Mouse (Mus musculus): ENCODE results near the gene Wdfy4. TPM values are rescaled to one million over a fixed set of nuclear protein-coding genes. Genes with fewer than 3 reads are reported as not detected.

Wdfy4 gene
- polyA plus RNA-seq, 1 experiment from 2014 or later = 2.6 TPM

- Histone ChIP-seq H3K27ac (ENCODE audit: low read depth) (no peak overlapping the region), H3K4me3 (ENCODE audit: low read depth, low read length) (no peak overlapping the region), H3K4me1 (ENCODE audit: insufficient read depth) (no peaks in the 10 kb centered on the region), H3K9ac (replicated peaks) (no peak overlapping the region), H3K4me2 (ENCODE audit: low read depth, low read length) (no peak overlapping the region), H3K36me3 (replicated peaks; ENCODE audit: insufficient read depth, low read length) (peaks cover 6% of the 10 kb centered on the region), H3K9me3 (ENCODE audit: low read length) (no peaks in the 10 kb centered on the region), H3K27me3 (ENCODE audit: insufficient read depth, low read length) (no peaks in the 10 kb centered on the region)
- 70% methylated on average over 3 of the region's 3 CpGs for WGBS (ENCODE audit: insufficient replicate concordance)
- ATAC-seq (no peak), DNase-seq (no peak)
- TF ChIP-seq CTCF (IDR thresholded peaks at IDR 0.05; ENCODE audit: low read depth) (no peak), EP300 (IDR thresholded peaks at IDR 0.05; ENCODE audit: low read depth) (no peak)
Measured at GRCm38 (mm10) chr14:33104809-33105208, 80.5 kb downstream of the Wdfy4 start.

GRCm38 (mm10) chr14:33101609-33102008 lies 83.7 kb downstream of the Wdfy4 start:
- 43% methylated on average over 2 of the region's 2 CpGs for WGBS (ENCODE audit: insufficient replicate concordance)
- Histone ChIP-seq H3K4me1 (ENCODE audit: insufficient read depth) (no peaks in the 10 kb centered on the region), H3K27me3 (ENCODE audit: insufficient read depth, low read length) (no peaks in the 10 kb centered on the region), H3K9me3 (ENCODE audit: low read length) (no peaks in the 10 kb centered on the region), H3K27ac (ENCODE audit: low read depth) (no peak overlapping the region), H3K4me2 (ENCODE audit: low read depth, low read length) (no peak overlapping the region), H3K36me3 (replicated peaks; ENCODE audit: insufficient read depth, low read length) (peaks cover 9% of the 10 kb centered on the region), H3K4me3 (ENCODE audit: low read depth, low read length) (no peak overlapping the region), H3K9ac (replicated peaks) (no peak overlapping the region)
- DNase-seq (no peak), ATAC-seq (no peak)
- TF ChIP-seq EP300 (IDR thresholded peaks at IDR 0.05; ENCODE audit: low read depth) (no peak), CTCF (IDR thresholded peaks at IDR 0.05; ENCODE audit: low read depth) (no peak)

DNA sequence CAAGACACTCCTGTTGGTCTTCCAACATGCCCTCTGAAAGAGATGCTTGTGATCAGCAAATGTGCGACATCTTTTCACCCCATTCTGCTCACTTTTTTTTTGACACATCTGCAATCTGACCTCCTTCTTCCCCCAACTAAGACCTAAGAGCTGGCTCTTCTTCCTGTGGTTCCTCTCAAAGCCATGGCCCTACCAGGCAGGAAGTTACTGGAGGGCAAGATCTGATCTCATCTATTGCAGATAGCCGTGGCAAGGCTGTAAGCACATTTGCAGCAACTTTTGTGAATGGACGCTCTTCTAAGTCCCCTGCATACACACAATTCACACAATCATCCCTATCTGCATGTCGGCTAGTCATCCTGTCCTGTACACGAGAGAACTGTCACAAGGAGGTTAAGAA lies 85.4 kb downstream of the Wdfy4 start:
- Histone ChIP-seq H3K4me2 (ENCODE audit: low read depth, low read length) (no peak overlapping the region), H3K36me3 (replicated peaks; ENCODE audit: insufficient read depth, low read length) (peaks cover 11% of the 10 kb centered on the region), H3K4me1 (ENCODE audit: insufficient read depth) (no peaks in the 10 kb centered on the region), H3K9me3 (ENCODE audit: low read length) (no peaks in the 10 kb centered on the region), H3K4me3 (ENCODE audit: low read depth, low read length) (no peak overlapping the region), H3K27me3 (ENCODE audit: insufficient read depth, low read length) (no peaks in the 10 kb centered on the region), H3K27ac (ENCODE audit: low read depth) (no peak overlapping the region), H3K9ac (replicated peaks) (no peak overlapping the region)
- TF ChIP-seq EP300 (IDR thresholded peaks at IDR 0.05; ENCODE audit: low read depth) (no peak), CTCF (IDR thresholded peaks at IDR 0.05; ENCODE audit: low read depth) (no peak)
- ATAC-seq (no peak), DNase-seq (no peak)
- WGBS (ENCODE audit: insufficient replicate concordance) = 39% methylated on average over 5 of the region's 5 CpGs

DNA sequence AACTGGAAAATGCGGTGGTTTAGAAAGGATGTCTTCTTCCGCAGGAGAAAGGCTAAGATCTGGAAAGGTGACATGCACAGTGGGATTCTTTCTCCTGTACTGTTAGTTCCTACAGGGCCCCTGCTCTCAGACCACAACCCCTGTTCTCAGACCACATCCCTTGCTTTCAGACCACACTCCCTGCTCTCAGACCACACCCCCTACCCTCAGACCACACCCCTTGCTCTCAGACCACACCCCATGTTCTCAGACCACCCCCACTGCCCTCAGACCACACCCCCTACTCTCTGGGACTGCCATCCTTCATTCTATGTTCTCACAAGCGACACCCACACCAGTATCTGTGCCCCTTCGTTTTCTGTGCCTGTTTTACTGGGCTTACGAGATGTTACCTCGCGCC lies 86.2 kb downstream of the Wdfy4 start:
- H3K4me1 ChIP-seq (ENCODE audit: insufficient read depth) = no peaks in the 10 kb centered on the region
- DNase-seq = peak; percentile 32
- no peak for TF ChIP-seq CTCF (IDR thresholded peaks at IDR 0.05; ENCODE audit: low read depth)
- no peak for TF ChIP-seq EP300 (IDR thresholded peaks at IDR 0.05; ENCODE audit: low read depth)
- H3K27ac ChIP-seq (ENCODE audit: low read depth) = no peak overlapping the region
- H3K4me3 ChIP-seq (ENCODE audit: low read depth, low read length) = no peak overlapping the region
- no peaks in the 10 kb centered on the region for H3K27me3 ChIP-seq (ENCODE audit: insufficient read depth, low read length)
- WGBS (ENCODE audit: insufficient replicate concordance) = 44% methylated on average over 7 of the region's 7 CpGs
- ATAC-seq = no peak
- H3K36me3 ChIP-seq (replicated peaks; ENCODE audit: insufficient read depth, low read length) = peaks cover 11% of the 10 kb centered on the region
- no peak overlapping the region for H3K4me2 ChIP-seq (ENCODE audit: low read depth, low read length)
- H3K9ac ChIP-seq (replicated peaks) = no peak overlapping the region
- H3K9me3 ChIP-seq (ENCODE audit: low read length) = no peaks in the 10 kb centered on the region

GRCm38 (mm10) chr14:33096462-33096861 lies 88.8 kb downstream of the Wdfy4 start:
- no peak overlapping the region for H3K4me3 ChIP-seq (ENCODE audit: low read depth, low read length)
- ATAC-seq (no peak), DNase-seq (no peak)
- no peak for TF ChIP-seq CTCF (IDR thresholded peaks at IDR 0.05; ENCODE audit: low read depth)
- no peak for TF ChIP-seq EP300 (IDR thresholded peaks at IDR 0.05; ENCODE audit: low read depth)
- H3K27me3 ChIP-seq (ENCODE audit: insufficient read depth, low read length) = no peaks in the 10 kb centered on the region
- H3K36me3 ChIP-seq (replicated peaks; ENCODE audit: insufficient read depth, low read length) = peaks cover 8% of the 10 kb centered on the region; the same call in 1 of the 2 replicates
- WGBS (ENCODE audit: insufficient replicate concordance) = 76% methylated on average over 5 of the region's 5 CpGs
- no peak overlapping the region for H3K27ac ChIP-seq (ENCODE audit: low read depth)
- H3K4me1 ChIP-seq (ENCODE audit: insufficient read depth) = no peaks in the 10 kb centered on the region
- H3K4me2 ChIP-seq (ENCODE audit: low read depth, low read length) = no peak overlapping the region
- H3K9ac ChIP-seq (replicated peaks) = no peak overlapping the region
- H3K9me3 ChIP-seq (ENCODE audit: low read length) = no peaks in the 10 kb centered on the region

DNA sequence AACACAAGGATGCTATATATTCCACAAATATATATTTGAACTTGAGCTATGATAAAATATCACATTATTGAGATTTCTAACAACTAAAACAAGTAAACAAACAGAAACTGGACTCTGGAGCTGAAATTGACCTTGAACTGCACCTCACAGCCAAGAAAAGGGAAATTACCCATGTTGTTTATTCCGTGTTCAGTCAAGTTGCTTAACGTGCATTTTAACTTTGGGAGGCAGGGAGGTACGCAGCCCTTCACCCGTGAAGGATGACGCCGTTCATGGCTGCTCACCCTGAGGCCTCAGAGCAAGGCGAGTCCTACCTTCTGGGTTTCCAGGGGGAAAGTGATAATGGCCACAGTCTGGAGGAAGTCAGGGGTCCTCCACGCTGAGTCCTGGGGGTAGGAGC lies 102.0 kb downstream of the Wdfy4 start:
- H3K4me2 ChIP-seq (ENCODE audit: low read depth, low read length) = no peak overlapping the region
- 72% methylated on average over 8 of the region's 8 CpGs for WGBS (ENCODE audit: insufficient replicate concordance)
- H3K4me1 ChIP-seq (ENCODE audit: insufficient read depth) = no peaks in the 10 kb centered on the region
- H3K36me3 ChIP-seq (replicated peaks; ENCODE audit: insufficient read depth, low read length) = no peaks in the 10 kb centered on the region; the same call in 1 of the 2 replicates
- H3K27me3 ChIP-seq (ENCODE audit: insufficient read depth, low read length) = no peaks in the 10 kb centered on the region
- no peak overlapping the region for H3K9ac ChIP-seq (replicated peaks)
- no peak for DNase-seq
- H3K4me3 ChIP-seq (ENCODE audit: low read depth, low read length) = no peak overlapping the region
- no peak overlapping the region for H3K27ac ChIP-seq (ENCODE audit: low read depth)
- no peak for ATAC-seq
- TF ChIP-seq CTCF (IDR thresholded peaks at IDR 0.05; ENCODE audit: low read depth) (no peak), EP300 (IDR thresholded peaks at IDR 0.05; ENCODE audit: low read depth) (no peak)
- H3K9me3 ChIP-seq (ENCODE audit: low read length) = no peaks in the 10 kb centered on the region

DNA sequence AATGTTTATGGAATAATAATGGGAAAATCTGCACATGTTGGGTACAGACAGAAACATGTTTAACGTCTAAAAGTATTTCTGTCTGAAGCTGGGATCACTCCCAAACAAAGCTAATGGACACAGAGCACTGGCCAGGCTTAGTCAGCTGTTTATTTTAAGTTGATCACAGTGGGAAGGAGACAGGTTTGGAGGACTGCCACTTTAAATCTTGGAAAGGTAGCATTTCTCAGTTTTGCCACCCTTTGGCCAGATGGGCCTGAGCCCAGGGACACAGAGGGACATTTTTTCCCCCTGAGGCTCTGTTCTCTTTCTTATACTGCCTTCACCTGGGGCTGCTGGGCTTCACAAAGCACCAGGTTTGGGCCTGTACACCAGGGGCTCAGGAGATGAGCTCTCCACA lies 103.0 kb downstream of the Wdfy4 start:
- DNase-seq (no peak), ATAC-seq (no peak)

More for the DNA sequence above, 103.0 kb downstream of the Wdfy4 start:
- Histone ChIP-seq H3K36me3 (replicated peaks; ENCODE audit: insufficient read depth, low read length) (no peaks in the 10 kb centered on the region; the same call in 1 of the 2 replicates), H3K4me1 (ENCODE audit: insufficient read depth) (no peaks in the 10 kb centered on the region), H3K27ac (ENCODE audit: low read depth) (no peak overlapping the region), H3K27me3 (ENCODE audit: insufficient read depth, low read length) (no peaks in the 10 kb centered on the region), H3K9ac (replicated peaks) (no peak overlapping the region), H3K4me3 (ENCODE audit: low read depth, low read length) (no peak overlapping the region), H3K9me3 (ENCODE audit: low read length) (no peaks in the 10 kb centered on the region), H3K4me2 (ENCODE audit: low read depth, low read length) (no peak overlapping the region)
- 76% methylated on average over 1 of the region's 1 CpGs for WGBS (ENCODE audit: insufficient replicate concordance)
- TF ChIP-seq CTCF (IDR thresholded peaks at IDR 0.05; ENCODE audit: low read depth) = no peak
- no peak for TF ChIP-seq EP300 (IDR thresholded peaks at IDR 0.05; ENCODE audit: low read depth)
